Mouse (Mus musculus) forebrain, embryonic 12.5 days (tissue): Measurements from ENCODE around the gene Vamp4. TPM values are rescaled to one million over a fixed set of nuclear protein-coding genes. Genes with fewer than 3 reads are reported as not detected.

ENCODE experiments used
- ATAC-seq: fragments of 200-750 bp; cut with Nextera tagmentation; 2 replicates; pipeline ENCODE4 v1.8.0; 2017; ENCODE audit warnings: moderate TSS enrichment; ENCODE audit not compliant: low FRiP score
- H3K27ac ChIP-seq: fragments of 300-500 bp; sonication (generic); 2 replicates; pipeline ENCODE4 v1.5.1; 2016; ENCODE audit warnings: mild to moderate bottlenecking
- H3K27me3 ChIP-seq: fragments of 300-500 bp; sonication (generic); 2 replicates; pipeline ENCODE4 v1.6.1; 2016; ENCODE audit warnings: mild to moderate bottlenecking
- H3K36me3 ChIP-seq: fragments of 300-500 bp; sonication (generic); replicated peaks from 2 replicates; pipeline ENCODE4 v1.6.1; 2016; ENCODE audit warnings: mild to moderate bottlenecking
- H3K4me1 ChIP-seq: fragments of 300-500 bp; sonication (generic); 2 replicates; pipeline ENCODE4 v1.6.1; 2016
- H3K4me2 ChIP-seq: fragments of 300-500 bp; sonication (generic); 2 replicates; pipeline ENCODE4 v1.6.1; 2016; ENCODE audit warnings: mild to moderate bottlenecking, moderate library complexity
- H3K4me3 ChIP-seq: fragments of 300-500 bp; sonication (generic); replicated peaks from 2 replicates; pipeline ENCODE4 v1.5.1; 2016; ENCODE audit warnings: mild to moderate bottlenecking
- H3K9ac ChIP-seq: fragments of 300-500 bp; sonication (generic); 2 replicates; pipeline ENCODE4 v1.6.1; 2016; ENCODE audit warnings: mild to moderate bottlenecking
- H3K9me3 ChIP-seq: fragments of 300-500 bp; sonication (generic); 2 replicates; pipeline ENCODE4 v1.6.1; 2016
- WGBS: fragments of 180-500 bp; shearing (Covaris S2); methylation state at CpG from one replicate; pipeline ENCODE4 v1.1.7; 2016; 5-methylcytosine and 5-hydroxymethylcytosine counted together
- polyA plus RNA-seq: library from polyadenylated mRNA; unstranded; fragments of >200 nt; fragmentation: Nextera tagmentation; extraction: Ambion mirVana; gene quantifications from 2 replicates; pipeline ENCODE4 v1.2.1, GENCODE M21; 2016

The Vamp4 gene
- polyA plus RNA-seq, 1 experiment from 2014 or later = 66.2 TPM

GRCm38 (mm10) chr1:162552956-162553355, 17.4 kb upstream of the Vamp4 start:
- Histone ChIP-seq H3K36me3 (no peaks in the 10 kb centered on the region), H3K27ac (no peak overlapping the region), H3K4me1 (peaks cover 3% of the 10 kb centered on the region; the same call in 1 of the 2 replicates), H3K9me3 (no peaks in the 10 kb centered on the region), H3K4me3 (no peak overlapping the region), H3K4me2 (no peak overlapping the region), H3K27me3 (no peaks in the 10 kb centered on the region), H3K9ac (no peak overlapping the region)
- ATAC-seq = no peak
- 91% methylated on average over 9 of the region's 9 CpGs for WGBS

- no peak overlapping the region for H3K9ac ChIP-seq
- no peaks in the 10 kb centered on the region for H3K4me1 ChIP-seq
- no peaks in the 10 kb centered on the region for H3K27me3 ChIP-seq
- 85% methylated on average over 3 of the region's 3 CpGs for WGBS
- H3K4me3 ChIP-seq = no peak overlapping the region
- no peak overlapping the region for H3K27ac ChIP-seq
- no peak for ATAC-seq
- no peak overlapping the region for H3K4me2 ChIP-seq
- H3K36me3 ChIP-seq = no peaks in the 10 kb centered on the region
- no peaks in the 10 kb centered on the region for H3K9me3 ChIP-seq
These were observed 16.1 kb upstream of the Vamp4 start for GRCm38 (mm10) chr1:162554193-162554592.

GRCm38 (mm10) chr1:162563236-162563635, 7.1 kb upstream of the Vamp4 start:
- WGBS = 97% methylated on average over 1 of the region's 1 CpGs
- no peak for ATAC-seq
- H3K9ac ChIP-seq = no peak overlapping the region

GRCm38 (mm10) chr1:162564992-162565391, 5.3 kb upstream of the Vamp4 start:
- Histone ChIP-seq H3K9ac (no peak overlapping the region), H3K36me3 (no peaks in the 10 kb centered on the region), H3K9me3 (no peaks in the 10 kb centered on the region), H3K4me2 (no peak overlapping the region), H3K27me3 (no peaks in the 10 kb centered on the region), H3K27ac (no peak overlapping the region), H3K4me3 (no peak overlapping the region), H3K4me1 (peaks cover 5% of the 10 kb centered on the region)
- WGBS = 60% methylated on average over 3 of the region's 3 CpGs
- ATAC-seq = no peak

More at GRCm38 (mm10) chr1:162563236-162563635, 7.1 kb upstream of the Vamp4 start:
- Histone ChIP-seq H3K36me3 (no peaks in the 10 kb centered on the region), H3K4me1 (no peaks in the 10 kb centered on the region), H3K27ac (no peak overlapping the region), H3K27me3 (no peaks in the 10 kb centered on the region), H3K9me3 (no peaks in the 10 kb centered on the region), H3K4me3 (no peak overlapping the region), H3K4me2 (no peak overlapping the region)

GRCm38 (mm10) chr1:162567351-162567750, 3.0 kb upstream of the Vamp4 start:
- no peak for ATAC-seq
- peaks cover 13% of the 10 kb centered on the region for H3K4me1 ChIP-seq
- no peak overlapping the region for H3K4me2 ChIP-seq
- H3K27ac ChIP-seq = no peak overlapping the region
- H3K36me3 ChIP-seq = no peaks in the 10 kb centered on the region
- no peak overlapping the region for H3K4me3 ChIP-seq
- H3K9me3 ChIP-seq = no peaks in the 10 kb centered on the region
- WGBS = 32% methylated on average over 3 of the region's 3 CpGs
- H3K9ac ChIP-seq = no peak overlapping the region
- no peaks in the 10 kb centered on the region for H3K27me3 ChIP-seq

- WGBS = under 1% methylated on average over 42 of the region's 46 CpGs
- H3K4me2 ChIP-seq = peak overlapping the region; percentile 66
- peak overlapping the region; percentile 87 for H3K4me3 ChIP-seq
- H3K9me3 ChIP-seq = no peaks in the 10 kb centered on the region
- ATAC-seq = peak; percentile 21; the same call in 1 of the 2 replicates
- peak overlapping the region; percentile 87 for H3K9ac ChIP-seq
- H3K36me3 ChIP-seq = peaks cover 13% of the 10 kb centered on the region
- H3K27ac ChIP-seq = peak overlapping the region; percentile 93
- no peaks in the 10 kb centered on the region for H3K27me3 ChIP-seq
- H3K4me1 ChIP-seq = peaks cover 13% of the 10 kb centered on the region
These were observed 751 bp downstream of the Vamp4 start for GRCm38 (mm10) chr1:162570931-162571601.

GRCm38 (mm10) chr1:162575098-162575497, 4.8 kb downstream of the Vamp4 start:
- peaks cover 30% of the 10 kb centered on the region for H3K36me3 ChIP-seq
- H3K27me3 ChIP-seq = no peaks in the 10 kb centered on the region
- WGBS = 97% methylated on average over 3 of the region's 3 CpGs
- no peak overlapping the region for H3K4me3 ChIP-seq
- H3K4me1 ChIP-seq = peaks cover 7% of the 10 kb centered on the region; the same call in 1 of the 2 replicates
- no peaks in the 10 kb centered on the region for H3K9me3 ChIP-seq
- H3K27ac ChIP-seq = no peak overlapping the region
- H3K4me2 ChIP-seq = no peak overlapping the region
- ATAC-seq = no peak
- no peak overlapping the region for H3K9ac ChIP-seq

- H3K4me1 ChIP-seq = no peaks in the 10 kb centered on the region
- no peak overlapping the region for H3K9ac ChIP-seq
- WGBS = 87% methylated on average over 2 of the region's 2 CpGs
- H3K27me3 ChIP-seq = no peaks in the 10 kb centered on the region
- no peak overlapping the region for H3K4me3 ChIP-seq
- H3K9me3 ChIP-seq = no peaks in the 10 kb centered on the region
- H3K27ac ChIP-seq = no peak overlapping the region
- H3K4me2 ChIP-seq = no peak overlapping the region
- H3K36me3 ChIP-seq = peaks cover 29% of the 10 kb centered on the region
- no peak for ATAC-seq
These were observed 12.6 kb downstream of the Vamp4 start for GRCm38 (mm10) chr1:162582884-162583283.

- no peak for ATAC-seq
- WGBS = 86% methylated on average over 4 of the region's 4 CpGs
- Histone ChIP-seq H3K4me3 (no peak overlapping the region), H3K4me1 (peaks cover 8% of the 10 kb centered on the region; the same call in 1 of the 2 replicates), H3K27ac (no peak overlapping the region), H3K36me3 (peaks cover 13% of the 10 kb centered on the region; the same call in 1 of the 2 replicates), H3K9me3 (no peaks in the 10 kb centered on the region), H3K4me2 (no peak overlapping the region), H3K9ac (no peak overlapping the region), H3K27me3 (no peaks in the 10 kb centered on the region)
These were observed 16.0 kb downstream of the Vamp4 start for GRCm38 (mm10) chr1:162586282-162586681.

GRCm38 (mm10) chr1:162588606-162589005, 18.3 kb downstream of the Vamp4 start:
- H3K9ac ChIP-seq = no peak overlapping the region
- peaks cover 7% of the 10 kb centered on the region; the same call in 1 of the 2 replicates for H3K36me3 ChIP-seq
- WGBS = 83% methylated on average over 3 of the region's 3 CpGs
- no peak overlapping the region for H3K4me2 ChIP-seq
- H3K9me3 ChIP-seq = no peaks in the 10 kb centered on the region
- no peak for ATAC-seq
- no peaks in the 10 kb centered on the region for H3K27me3 ChIP-seq
- H3K4me1 ChIP-seq = peaks cover 8% of the 10 kb centered on the region; the same call in 1 of the 2 replicates
- no peak overlapping the region for H3K4me3 ChIP-seq
- no peak overlapping the region for H3K27ac ChIP-seq

- 4% methylated on average over 9 of the region's 9 CpGs for WGBS
These were observed 19.1 kb downstream of the Vamp4 start for GRCm38 (mm10) chr1:162589443-162589842.

GRCm38 (mm10) chr1:162590415-162590997, 20.2 kb downstream of the Vamp4 start:
- Histone ChIP-seq H3K27me3 (no peaks in the 10 kb centered on the region), H3K4me2 (no peak overlapping the region), H3K4me1 (peaks cover 8% of the 10 kb centered on the region; the same call in 1 of the 2 replicates), H3K9me3 (no peaks in the 10 kb centered on the region), H3K27ac (no peak overlapping the region), H3K9ac (no peak overlapping the region), H3K36me3 (no peaks in the 10 kb centered on the region), H3K4me3 (no peak overlapping the region)
- WGBS = 84% methylated on average over 8 of the region's 8 CpGs
- no peak for ATAC-seq

More at GRCm38 (mm10) chr1:162589443-162589842, 19.1 kb downstream of the Vamp4 start:
- peaks cover 8% of the 10 kb centered on the region; the same call in 1 of the 2 replicates for H3K4me1 ChIP-seq
- no peaks in the 10 kb centered on the region for H3K9me3 ChIP-seq
- H3K4me2 ChIP-seq = 0 out of 2 replicates have a peak overlapping the region, but pooled peaks have one; percentile 19
- H3K9ac ChIP-seq = no peak overlapping the region
- no peak overlapping the region for H3K4me3 ChIP-seq
- H3K27me3 ChIP-seq = no peaks in the 10 kb centered on the region
- H3K36me3 ChIP-seq = peaks cover 3% of the 10 kb centered on the region; the same call in 1 of the 2 replicates
- no peak overlapping the region for H3K27ac ChIP-seq
- ATAC-seq = peak; percentile 90
